ENCODE assay signal across 8 mouse cellular contexts in the genomic region with DNA sequence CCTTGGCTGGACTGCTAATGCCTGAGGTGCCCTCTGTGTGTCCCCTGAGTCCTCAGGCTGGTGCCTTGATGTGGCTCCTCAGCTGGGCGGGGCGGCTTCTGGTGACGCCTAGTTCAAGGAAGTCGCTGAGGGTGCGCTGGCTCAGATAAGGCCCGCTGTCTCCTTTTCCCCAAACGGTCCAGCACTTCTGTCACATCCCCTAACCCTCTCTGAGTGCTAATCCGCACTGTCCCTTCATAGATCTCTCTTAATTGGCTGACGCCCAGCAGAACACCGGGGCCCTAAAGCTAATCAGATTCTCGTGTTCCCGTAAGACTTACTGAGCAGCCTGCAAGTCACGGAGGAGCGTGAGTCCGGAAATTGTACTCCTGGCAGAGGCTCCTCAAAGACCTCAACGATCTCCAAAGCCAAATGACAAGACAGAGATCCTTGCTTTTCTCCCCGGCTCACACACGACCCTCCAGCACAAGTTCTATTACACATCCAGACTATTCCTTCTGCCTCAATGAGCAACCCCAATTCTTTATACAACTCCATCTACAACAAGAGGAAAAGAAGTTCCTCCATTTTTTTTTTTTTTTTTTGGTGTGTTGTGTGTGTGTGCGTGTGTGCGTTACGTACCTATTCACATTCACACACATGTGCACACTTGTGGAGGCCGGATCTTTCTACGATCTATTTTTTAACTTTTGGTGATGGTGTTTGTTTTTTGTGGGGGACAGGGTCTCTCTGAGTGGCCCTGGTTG. TPM values are rescaled to one million over a fixed set of nuclear protein-coding genes. Genes with fewer than 3 reads are reported as not detected.
DNase-seq lines count a peak whose midpoint lies in the region.

No protein-coding gene starts in this region.

- DNase-seq in kidney, adult 18-20 months, result peak; percentile 35
- DNase-seq in kidney, postnatal 10 days, result no peak
- DNase-seq in cerebellum, adult 9-11 months, result peak; percentile 71
- peak; percentile 96 for DNase-seq in liver
- peak; percentile 82 for DNase-seq in retina, adult 2 months (ENCODE audit: low read depth, low spot score)
- DNase-seq in layer of hippocampus, adult 9-11 months, result no peak
- no peak for DNase-seq in ovary, postnatal 36 days (ENCODE audit: low spot score)
- DNase-seq in adrenal gland, adult 18-20 months (ENCODE audit: low spot score in 2 of 2), result no peak

RNA-seq across cellular contexts. Expression of gene Hk1, which starts 52.0 kb away (rescaled TPM):
- total RNA-seq in adrenal gland, adult 18-20 months (2021), result 10 to 100 TPM; 26.2 to 30.2 TPM

Comparison
In these comparisons a context has a peak if more than half of its experiments do, and no peak if none do; other contexts are left out.
1. DNase-seq: peak in kidney, adult 18-20 months (single experiment), cerebellum, adult 9-11 months (single experiment), liver (single experiment) and retina, adult 2 months (single experiment); none in kidney, postnatal 10 days (single experiment), layer of hippocampus, adult 9-11 months (single experiment), ovary, postnatal 36 days (single experiment) and adrenal gland, adult 18-20 months (0 of 2).